Mouse (Mus musculus) embryonic facial prominence, embryonic 14.5 days (tissue): ENCODE results near the gene Ahdc1. TPM values are rescaled to one million over a fixed set of nuclear protein-coding genes. Genes with fewer than 3 reads are reported as not detected.

Source experiments
- ATAC-seq: fragments of 200-750 bp; cut with Nextera tagmentation; 2 replicates; pipeline ENCODE4 v1.8.0; 2017; ENCODE audit warnings: low read depth, moderate number of reproducible peaks, moderate TSS enrichment
- DNase-seq: peaks from one replicate; pipeline ENCODE4 v3.0.0-alpha.2; 2015; ENCODE audit warnings: low spot score
- H3K27ac ChIP-seq: fragments of 300-500 bp; sonication (generic); replicated peaks from 2 replicates; pipeline ENCODE4 v1.5.1; 2014; ENCODE audit warnings: low read depth, mild to moderate bottlenecking, low read length, moderate library complexity
- H3K27me3 ChIP-seq: fragments of 300-500 bp; sonication (generic); replicated peaks from 2 replicates; pipeline ENCODE4 v1.6.1; 2014; ENCODE audit warnings: low read length; ENCODE audit not compliant: control insufficient read depth, insufficient read depth
- H3K36me3 ChIP-seq: fragments of 300-500 bp; sonication (generic); 2 replicates; pipeline ENCODE4 v1.6.1; 2014; ENCODE audit warnings: low read length, mixed read lengths; ENCODE audit not compliant: control insufficient read depth, insufficient read depth
- H3K4me1 ChIP-seq: fragments of 300-500 bp; sonication (generic); 2 replicates; pipeline ENCODE4 v1.6.1; 2014; ENCODE audit warnings: antibody characterized with exemption, low read length; ENCODE audit not compliant: control insufficient read depth, insufficient read depth
- H3K4me2 ChIP-seq: fragments of 300-500 bp; sonication (generic); 2 replicates; pipeline ENCODE4 v1.6.1; 2014; ENCODE audit warnings: low read depth, mild to moderate bottlenecking, low read length, moderate library complexity, mixed read lengths
- H3K4me3 ChIP-seq: fragments of 300-500 bp; sonication (generic); 2 replicates; pipeline ENCODE4 v1.5.1; 2014; ENCODE audit warnings: low read depth, mild to moderate bottlenecking, low read length
- H3K9ac ChIP-seq: fragments of 300-500 bp; sonication (generic); 2 replicates; pipeline ENCODE4 v1.6.1; 2014; ENCODE audit warnings: low read depth, mild to moderate bottlenecking, low read length, moderate library complexity, mixed read lengths
- H3K9me3 ChIP-seq: fragments of 300-500 bp; sonication (generic); 2 replicates; pipeline ENCODE4 v1.6.1; 2016; ENCODE audit warnings: low read length; ENCODE audit not compliant: control insufficient read depth
- WGBS: fragments of 180-500 bp; shearing (Covaris S2); extraction: QIAGEN DNeasy Blood & Tissue Kit; methylation state at CpG from one replicate; pipeline ENCODE4 v1.1.7; 2014; 5-methylcytosine and 5-hydroxymethylcytosine counted together
- polyA plus RNA-seq: library from polyadenylated mRNA; unstranded; fragments of >200 nt; fragmentation: Nextera tagmentation; extraction: Ambion mirVana; gene quantifications from 2 replicates; pipeline ENCODE4 v1.2.1, GENCODE M21; 2014

The Ahdc1 gene
- polyA plus RNA-seq, 1 experiment from 2014 or later, result 11.7 TPM

GRCm38 (mm10) chr4:133017597-133018262 is 6.7 kb downstream of the Ahdc1 start:
- Histone ChIP-seq H3K9ac (no peak overlapping the region), H3K4me3 (no peak overlapping the region), H3K4me2 (peak overlapping the region; percentile 90; the same call in 1 of the 2 replicates), H3K36me3 (no peaks in the 10 kb centered on the region), H3K4me1 (peaks cover 89% of the 10 kb centered on the region), H3K9me3 (no peaks in the 10 kb centered on the region), H3K27me3 (no peaks in the 10 kb centered on the region), H3K27ac (no peak overlapping the region)
- DNase-seq, result no peak
- 36% methylated on average over 6 of the region's 6 CpGs for WGBS
- no peak for ATAC-seq

- H3K4me3 ChIP-seq, result no peak overlapping the region
- no peaks in the 10 kb centered on the region for H3K36me3 ChIP-seq
- peaks cover 94% of the 10 kb centered on the region for H3K4me1 ChIP-seq
- no peak for DNase-seq
- H3K4me2 ChIP-seq, result 0 out of 2 replicates have a peak overlapping the region, but pooled peaks have one; percentile 90
- no peaks in the 10 kb centered on the region for H3K9me3 ChIP-seq
- no peak overlapping the region for H3K9ac ChIP-seq
- H3K27ac ChIP-seq, result no peak overlapping the region
- ATAC-seq, result no peak
- no peaks in the 10 kb centered on the region for H3K27me3 ChIP-seq
- 60% methylated on average over 3 of the region's 3 CpGs for WGBS
These were observed 7.3 kb downstream of the Ahdc1 start for GRCm38 (mm10) chr4:133018263-133018798.

- peak overlapping the region; percentile 77 for H3K27ac ChIP-seq
- H3K4me2 ChIP-seq, result peak overlapping the region; percentile 44
- H3K4me1 ChIP-seq, result peaks cover 94% of the 10 kb centered on the region
- peak overlapping the region; percentile 25; the same call in 1 of the 2 replicates for H3K9ac ChIP-seq
- no peaks in the 10 kb centered on the region for H3K27me3 ChIP-seq
- no peaks in the 10 kb centered on the region for H3K36me3 ChIP-seq
- DNase-seq, result no peak
- ATAC-seq, result no peak
- 18% methylated on average over 5 of the region's 6 CpGs for WGBS
- H3K9me3 ChIP-seq, result no peaks in the 10 kb centered on the region
- no peak overlapping the region for H3K4me3 ChIP-seq
These were observed 9.7 kb downstream of the Ahdc1 start for GRCm38 (mm10) chr4:133020721-133021120.

GRCm38 (mm10) chr4:133021181-133021671 is 10.2 kb downstream of the Ahdc1 start:
- ATAC-seq (no peak), DNase-seq (peak; percentile 82)
- H3K9me3 ChIP-seq, result no peaks in the 10 kb centered on the region
- H3K9ac ChIP-seq, result peak overlapping the region; percentile 9; the same call in 1 of the 2 replicates
- H3K4me2 ChIP-seq, result peak overlapping the region; percentile 44
- peaks cover 94% of the 10 kb centered on the region for H3K4me1 ChIP-seq
- 6% methylated on average over 9 of the region's 9 CpGs for WGBS
- H3K27me3 ChIP-seq, result no peaks in the 10 kb centered on the region
- H3K36me3 ChIP-seq, result 0 out of 2 replicates have a peak, but pooled peaks cover 2% of the 10 kb centered on the region
- 0 out of 2 replicates have a peak overlapping the region, but pooled peaks have one; percentile 4 for H3K4me3 ChIP-seq
- peak overlapping the region; percentile 77 for H3K27ac ChIP-seq

GRCm38 (mm10) chr4:133022217-133022616 is 11.2 kb downstream of the Ahdc1 start:
- no peaks in the 10 kb centered on the region for H3K9me3 ChIP-seq
- WGBS, result 9% methylated on average over 10 of the region's 14 CpGs
- H3K27me3 ChIP-seq, result no peaks in the 10 kb centered on the region
- peak overlapping the region; percentile 44 for H3K4me2 ChIP-seq
- H3K27ac ChIP-seq, result peak overlapping the region; percentile 77
- peak overlapping the region; percentile 50 for H3K9ac ChIP-seq
- H3K36me3 ChIP-seq, result 0 out of 2 replicates have a peak, but pooled peaks cover 6% of the 10 kb centered on the region
- peak overlapping the region; percentile 7; the same call in 1 of the 2 replicates for H3K4me3 ChIP-seq
- ATAC-seq, result no peak
- DNase-seq, result no peak
- peaks cover 87% of the 10 kb centered on the region for H3K4me1 ChIP-seq

GRCm38 (mm10) chr4:133022954-133023635 is 12.0 kb downstream of the Ahdc1 start:
- no peaks in the 10 kb centered on the region for H3K27me3 ChIP-seq
- H3K9me3 ChIP-seq, result no peaks in the 10 kb centered on the region
- H3K9ac ChIP-seq, result no peak overlapping the region
- H3K4me3 ChIP-seq, result no peak overlapping the region
- H3K27ac ChIP-seq, result no peak overlapping the region
- no peak overlapping the region; the same call in 1 of the 2 replicates for H3K4me2 ChIP-seq
- WGBS, result 64% methylated on average over 13 of the region's 14 CpGs
- peaks cover 78% of the 10 kb centered on the region for H3K4me1 ChIP-seq
- H3K36me3 ChIP-seq, result peaks cover 11% of the 10 kb centered on the region; the same call in 1 of the 2 replicates
- no peak for ATAC-seq
- no peak for DNase-seq

- no peaks in the 10 kb centered on the region for H3K27me3 ChIP-seq
- H3K9ac ChIP-seq, result no peak overlapping the region
- H3K27ac ChIP-seq, result peak overlapping the region; percentile 84; the same call in 1 of the 2 replicates
- DNase-seq (no peak), ATAC-seq (no peak)
- WGBS, result 78% methylated on average over 6 of the region's 6 CpGs
- peaks cover 75% of the 10 kb centered on the region for H3K4me1 ChIP-seq
- H3K9me3 ChIP-seq, result no peaks in the 10 kb centered on the region
- H3K36me3 ChIP-seq, result peaks cover 11% of the 10 kb centered on the region; the same call in 1 of the 2 replicates
- no peak overlapping the region for H3K4me2 ChIP-seq
- no peak overlapping the region for H3K4me3 ChIP-seq
These were observed 12.6 kb downstream of the Ahdc1 start for GRCm38 (mm10) chr4:133023636-133024035.

- Histone ChIP-seq H3K4me1 (peaks cover 70% of the 10 kb centered on the region), H3K4me3 (no peak overlapping the region), H3K27me3 (no peaks in the 10 kb centered on the region), H3K27ac (peak overlapping the region; percentile 84), H3K9ac (no peak overlapping the region), H3K4me2 (peak overlapping the region; percentile 40; the same call in 1 of the 2 replicates), H3K36me3 (peaks cover 11% of the 10 kb centered on the region; the same call in 1 of the 2 replicates), H3K9me3 (no peaks in the 10 kb centered on the region)
- no peak for DNase-seq
- 36% methylated on average over 3 of the region's 4 CpGs for WGBS
- no peak for ATAC-seq
These were observed 13.3 kb downstream of the Ahdc1 start for GRCm38 (mm10) chr4:133024404-133024803.
